Mouse (Mus musculus) lung, postnatal 36 days (tissue): ENCODE measurements around the gene Rnf214.

Source experiments
- DNase-seq: peaks from one replicate; pipeline ENCODE4 v3.0.0; 2022; ENCODE audit warnings: mixed read lengths

Gene Rnf214

DNA sequence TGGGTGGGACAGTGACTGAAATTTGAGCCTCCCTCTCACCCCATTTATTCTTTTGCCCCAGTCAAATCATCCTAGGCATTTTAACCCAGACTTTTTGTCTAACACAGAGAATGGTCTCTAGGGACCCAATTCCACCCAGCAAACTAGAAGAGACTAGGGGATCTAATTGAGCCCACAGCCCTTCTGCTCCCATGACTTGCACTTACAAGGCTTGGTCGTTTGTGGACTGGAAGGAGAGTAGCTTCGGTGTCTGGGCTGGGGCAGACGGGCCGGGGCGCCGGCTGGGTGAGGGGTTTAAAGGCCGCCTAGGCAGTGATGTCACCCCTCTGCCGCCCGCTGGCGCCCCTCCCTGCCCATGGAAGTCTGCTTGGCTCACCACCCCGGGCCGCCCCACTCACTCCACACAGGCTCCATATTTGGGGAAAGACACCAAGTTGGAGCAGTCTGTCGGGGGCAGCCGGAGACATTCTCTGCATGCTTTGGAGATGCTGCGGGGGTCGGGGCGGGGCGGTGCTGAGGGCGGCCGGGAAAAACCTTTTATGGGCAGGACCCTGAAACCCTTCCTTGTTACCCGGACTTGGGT, 29.0 kb upstream of the Rnf214 start, which contains the start of gene Tagln:
Tagln (minus strand) TSS at position 431 of the 583 bp plus-strand sequence.
- DNase-seq, result peak; percentile 61

DNA sequence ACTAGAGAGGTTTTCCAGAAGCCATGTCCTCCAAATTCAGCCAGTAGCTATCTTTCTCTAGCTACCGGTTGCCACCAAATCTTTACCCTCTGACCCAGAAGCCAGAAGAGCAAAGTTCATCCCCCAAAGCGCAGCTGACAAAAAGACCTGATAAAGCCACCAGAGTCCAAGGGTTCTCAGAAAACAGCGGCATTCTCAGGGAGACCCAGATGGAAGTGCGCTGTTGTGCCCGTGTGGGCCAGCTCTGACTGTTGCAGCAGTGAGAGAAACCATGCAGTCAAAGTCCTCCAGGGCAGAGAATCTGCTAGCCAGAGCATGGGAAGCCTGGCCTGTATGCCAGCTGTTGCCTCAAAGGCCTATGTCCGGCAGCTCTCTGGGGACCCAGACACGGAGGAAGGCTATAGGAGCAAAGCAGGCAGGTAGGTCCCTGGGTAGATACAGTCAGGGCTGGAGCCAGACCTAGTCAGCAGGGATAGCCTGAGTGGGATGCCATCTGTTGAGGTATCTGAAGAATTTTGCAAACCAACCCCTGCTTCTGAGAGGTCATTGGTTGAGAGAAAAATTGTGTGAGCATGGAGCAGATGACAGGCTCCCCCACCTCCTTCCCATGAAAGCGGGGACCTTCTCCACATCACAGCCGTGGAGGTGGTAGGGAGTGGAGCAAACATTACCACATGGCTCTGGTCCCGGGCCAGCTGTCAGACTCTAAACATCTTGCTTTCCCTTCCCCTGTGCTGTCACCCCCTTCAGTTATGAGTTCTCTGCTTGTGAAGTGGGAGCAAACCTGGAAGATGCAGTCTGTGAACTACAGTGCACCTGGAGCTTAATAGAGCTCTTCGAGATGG, 26.1 kb upstream of the Rnf214 start:
- peak; percentile 36 for DNase-seq

DNA sequence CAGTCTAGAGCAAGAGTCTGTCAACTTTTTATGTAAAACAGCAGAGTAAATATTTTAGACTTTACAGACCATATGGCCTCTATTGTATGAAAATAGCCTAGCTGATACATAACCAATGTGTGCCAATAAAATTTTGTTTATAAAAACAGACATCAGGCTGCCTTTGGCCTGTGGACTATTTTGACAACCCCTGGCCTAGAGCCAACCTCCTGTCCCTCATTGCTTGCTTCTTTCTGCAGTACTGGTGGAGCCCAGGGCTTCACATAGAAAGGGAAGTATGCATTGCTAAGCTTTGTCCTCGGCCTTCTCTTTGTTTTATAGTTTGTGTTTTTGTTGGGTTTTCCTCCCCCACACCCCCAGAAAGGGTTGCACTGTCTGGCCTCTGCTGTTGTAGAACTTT, 25.2 kb upstream of the Rnf214 start:
- peak; percentile 42 for DNase-seq

DNA sequence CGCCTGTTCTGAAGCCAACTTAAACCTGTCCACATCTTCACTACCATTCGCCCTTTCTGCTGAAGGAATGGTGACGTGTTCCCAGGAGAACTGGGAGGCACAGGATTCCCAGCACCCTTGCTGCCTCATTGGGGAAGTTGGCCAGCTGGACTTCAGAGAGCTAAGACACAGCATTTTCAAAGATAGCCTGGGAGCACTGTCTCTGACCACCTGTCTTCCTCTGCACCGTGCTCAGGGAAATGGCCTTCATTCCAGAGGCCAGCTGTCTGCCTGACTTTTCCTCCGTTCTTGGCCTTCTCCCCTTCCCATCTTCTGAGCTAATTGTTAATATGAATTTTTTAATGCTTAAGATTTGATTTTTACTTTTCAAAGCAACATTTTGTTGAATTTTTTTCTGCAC, 22.6 kb upstream of the Rnf214 start:
- DNase-seq, result no peak

DNA sequence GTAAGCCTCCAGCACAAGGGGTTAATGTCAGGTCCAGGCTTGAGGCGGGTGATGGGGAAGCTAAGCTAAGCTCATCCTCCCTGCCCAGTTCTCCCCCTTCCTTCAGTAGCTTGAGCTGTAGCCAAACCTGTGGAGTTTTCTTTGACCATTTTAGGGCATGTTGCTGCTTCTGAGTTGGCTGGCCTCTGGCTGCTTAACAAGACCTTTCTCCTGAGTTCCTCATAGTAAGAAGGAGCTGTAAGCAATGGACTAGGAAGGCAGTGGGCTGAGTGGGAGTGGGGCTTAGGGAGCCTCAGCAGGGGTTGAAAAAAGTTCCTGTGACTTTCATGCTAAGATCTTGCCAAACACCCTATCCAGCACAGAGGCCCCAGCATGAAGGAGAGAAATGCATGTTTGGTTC, 13.2 kb upstream of the Rnf214 start:
- peak; percentile 36 for DNase-seq

DNA sequence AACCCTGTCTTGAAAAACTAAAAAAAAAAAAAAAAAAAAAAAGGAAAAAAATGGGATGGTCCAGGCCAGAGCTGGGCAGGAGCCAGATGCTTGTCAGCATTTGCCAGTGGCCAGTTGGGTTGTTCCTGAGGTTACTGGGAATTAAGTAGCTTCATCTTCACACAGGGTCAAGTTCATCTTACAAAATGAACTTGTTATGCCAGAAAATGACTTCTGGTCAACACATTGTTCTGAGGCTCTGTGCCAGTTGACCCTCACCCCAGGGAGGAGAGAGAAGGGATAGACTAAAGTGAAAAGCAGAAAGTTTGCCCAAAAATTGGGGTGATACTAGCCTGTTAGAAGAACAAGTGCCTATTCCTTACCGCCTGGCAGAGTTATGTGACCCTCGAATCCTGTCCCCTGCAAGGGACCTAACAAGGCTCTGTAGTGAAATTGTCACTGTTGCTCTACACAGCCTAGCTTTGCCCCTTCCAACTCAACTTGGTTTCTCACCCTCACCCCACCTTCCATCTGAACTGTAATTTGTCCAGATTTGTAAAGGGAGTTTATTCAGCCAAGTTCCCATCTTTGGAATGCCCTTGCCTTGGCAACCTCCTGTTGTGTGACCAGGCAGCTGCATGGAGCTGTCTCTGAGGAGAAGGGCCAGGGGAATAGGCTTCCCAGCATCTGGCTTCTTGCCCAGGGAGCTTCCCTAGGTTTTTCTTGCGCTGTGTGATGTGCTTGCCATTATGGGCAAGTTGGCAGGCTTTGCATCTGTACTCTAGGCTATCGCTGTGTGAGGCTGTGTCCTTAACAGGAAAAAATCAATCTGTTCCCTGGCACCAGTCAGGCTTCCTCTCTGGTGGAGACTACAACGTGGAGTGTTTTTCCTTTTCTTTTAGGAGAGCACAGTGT, 10.6 kb upstream of the Rnf214 start:
- peak; percentile 85 for DNase-seq

DNA sequence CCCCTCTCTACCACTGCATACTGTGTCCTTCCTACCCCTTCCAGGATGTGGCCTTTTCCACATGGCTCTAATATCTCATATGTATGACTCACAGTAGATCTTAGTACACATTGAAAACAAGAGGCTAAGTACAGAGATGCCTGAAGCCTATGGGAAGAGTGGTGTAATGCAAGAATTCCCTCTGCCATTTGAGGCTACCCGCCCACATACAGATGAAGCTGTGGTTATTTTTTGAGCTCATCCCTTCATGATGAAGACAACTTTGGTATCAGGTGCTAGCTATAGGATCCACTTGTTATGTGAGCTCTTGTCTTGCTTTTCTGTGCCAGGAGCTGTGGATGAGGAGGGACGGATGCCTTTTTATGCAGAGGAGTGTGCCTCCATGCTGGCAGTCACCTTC, 8.9 kb upstream of the Rnf214 start:
- DNase-seq, result no peak

DNA sequence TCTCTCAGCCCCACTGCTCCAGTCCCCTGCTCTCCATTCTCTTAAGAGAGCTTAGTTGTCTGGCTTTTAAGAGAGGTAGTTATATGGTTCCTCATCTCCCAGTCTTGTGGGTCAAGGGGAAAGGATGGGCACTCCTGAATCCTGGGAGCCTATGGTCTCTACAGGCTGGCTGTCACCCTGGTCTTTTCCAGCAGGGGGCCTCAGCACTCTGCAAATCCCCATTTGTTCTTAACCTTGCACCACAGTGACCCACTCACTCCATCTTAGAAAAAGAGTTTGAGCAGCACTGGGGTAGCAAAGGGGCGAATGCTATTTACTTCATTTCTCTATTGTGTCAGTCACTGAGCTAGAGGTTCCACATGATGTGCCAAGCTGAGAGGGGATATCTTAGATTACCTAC, 5.0 kb upstream of the Rnf214 start:
- DNase-seq, result peak; percentile 75

DNA sequence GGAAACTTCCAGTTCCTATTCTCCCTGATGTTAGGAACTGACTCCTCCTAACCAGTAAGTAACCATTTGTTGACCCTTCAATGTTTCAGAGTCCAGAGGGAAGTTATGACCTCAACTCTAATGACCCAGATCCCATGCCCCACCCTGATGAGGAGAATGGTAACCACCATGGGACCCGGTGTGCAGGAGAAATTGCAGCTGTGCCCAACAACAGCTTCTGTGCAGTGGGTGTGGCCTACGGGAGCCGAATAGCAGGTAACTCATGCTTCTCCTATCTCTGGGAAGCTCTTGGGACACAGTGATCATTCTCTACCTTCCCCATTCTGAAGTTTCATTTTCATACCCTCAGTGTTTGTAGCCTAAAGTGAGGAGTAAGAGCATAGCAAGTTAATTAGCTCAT, 4.3 kb upstream of the Rnf214 start:
- DNase-seq, result no peak

DNA sequence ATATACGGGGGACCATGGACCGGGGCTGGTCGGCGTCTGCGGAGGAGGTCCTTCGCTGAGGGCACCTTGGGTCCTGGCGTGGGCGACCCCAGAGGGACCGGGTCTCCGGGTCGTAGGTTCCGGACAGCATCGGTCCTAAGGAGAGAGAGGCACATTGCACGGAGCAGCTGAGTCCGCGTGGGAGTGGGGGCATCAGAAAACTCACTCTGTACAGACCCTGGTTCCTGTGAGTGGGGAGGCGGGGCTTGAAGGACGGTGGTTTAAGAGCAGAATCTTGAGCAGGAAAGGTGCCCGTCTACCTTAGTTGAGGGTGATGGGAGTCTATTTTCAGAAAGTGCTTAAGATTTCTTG, 342 bp upstream of the Rnf214 start:
- DNase-seq, result peak; percentile 38

DNA sequence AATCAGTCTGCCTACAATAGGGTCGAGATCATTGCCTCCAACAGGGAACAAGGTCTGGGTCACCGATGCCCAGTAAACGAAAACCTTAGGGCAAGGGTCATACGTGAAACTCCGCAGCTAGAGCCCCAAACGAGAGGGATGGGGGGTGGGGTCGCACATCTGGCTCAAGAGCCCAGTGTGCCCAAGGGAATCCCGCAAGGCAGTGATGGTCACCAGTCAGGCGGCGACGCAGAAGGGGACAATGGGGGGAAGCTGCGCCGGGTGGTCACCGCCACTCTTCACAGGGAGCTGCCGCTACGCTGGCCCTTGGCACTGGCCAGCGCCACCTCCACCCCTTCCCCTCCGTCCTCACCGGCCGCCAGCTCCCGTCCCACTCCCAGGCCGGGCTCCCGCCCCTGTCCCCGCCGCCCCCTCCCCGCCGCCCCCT, 887 bp downstream of the Rnf214 start:
- no peak for DNase-seq

DNA sequence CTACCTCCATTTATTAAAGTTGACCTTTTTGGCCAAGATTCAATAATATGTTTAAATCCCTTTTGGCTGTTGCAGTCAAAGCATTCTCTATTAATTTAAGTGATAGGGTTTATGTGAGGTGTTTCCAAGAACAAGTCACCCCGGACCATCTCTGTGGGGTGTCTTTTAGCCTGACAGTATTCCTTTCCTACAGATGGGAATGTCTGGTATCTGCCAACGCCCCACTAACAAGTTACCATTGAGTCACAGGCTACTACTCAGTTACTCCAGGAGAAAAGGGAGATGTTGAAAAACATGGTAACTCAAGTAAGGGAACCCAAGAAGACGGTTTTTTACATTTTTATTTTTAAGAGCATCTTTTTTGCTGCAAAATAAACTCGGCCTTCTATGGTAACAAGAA, 1.5 kb downstream of the Rnf214 start:
- no peak for DNase-seq

DNA sequence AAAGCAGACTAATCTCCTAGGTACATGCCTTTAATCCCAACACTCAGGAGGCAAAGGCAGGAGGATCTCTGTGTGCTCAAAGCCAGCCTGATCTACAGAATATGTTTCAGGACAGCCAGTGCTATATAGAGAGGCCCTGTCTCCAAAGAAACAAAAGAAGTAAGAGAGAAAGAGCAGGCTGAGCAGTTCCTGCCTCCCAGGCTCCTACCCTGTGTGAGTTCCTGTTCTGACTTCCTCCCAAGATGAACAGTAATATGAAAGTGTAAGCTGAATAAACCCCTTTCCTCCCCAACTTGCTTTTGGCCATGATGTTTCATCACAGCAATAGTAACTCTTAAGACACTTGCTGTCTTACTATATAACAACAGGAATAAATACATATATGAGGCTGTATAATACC, 13.0 kb downstream of the Rnf214 start:
- DNase-seq, result no peak

DNA sequence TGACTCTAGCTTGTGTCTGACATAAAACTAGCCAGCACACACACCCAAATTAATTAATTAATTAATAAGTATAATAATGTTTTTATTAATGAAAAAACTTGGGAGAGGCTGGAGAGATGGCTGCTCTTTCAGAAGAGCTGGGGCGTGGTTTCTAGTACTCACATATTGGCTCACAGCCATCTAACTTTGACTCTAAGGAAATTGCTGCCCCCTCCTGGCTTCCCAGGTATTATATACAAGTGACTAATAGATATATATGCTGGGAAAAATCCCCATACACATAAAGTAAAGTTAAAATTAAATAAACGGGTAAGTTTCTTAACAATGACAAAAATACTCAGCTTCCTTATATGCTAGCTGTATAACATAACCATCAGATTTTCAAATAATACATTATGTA, 28.8 kb downstream of the Rnf214 start:
- DNase-seq, result peak; percentile 88

DNA sequence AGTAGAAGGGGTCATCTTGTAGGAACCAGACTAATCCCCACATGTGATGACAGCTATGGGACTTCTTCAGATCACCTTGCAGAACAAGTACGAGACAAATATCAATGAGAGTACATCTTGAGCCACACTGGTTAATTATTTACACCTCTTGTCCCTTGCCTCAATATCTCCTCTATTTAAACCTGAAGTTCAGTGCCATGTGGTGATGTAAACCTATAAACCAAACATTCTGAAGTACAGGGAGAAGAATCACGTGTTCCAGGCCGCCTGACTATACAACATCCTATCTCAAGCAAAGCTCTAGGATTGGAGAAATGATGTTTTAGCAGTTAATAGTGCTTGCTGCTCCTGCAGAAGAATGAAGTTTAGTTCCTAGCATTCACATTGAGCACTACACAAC, 36.4 kb downstream of the Rnf214 start:
- no peak for DNase-seq

DNA sequence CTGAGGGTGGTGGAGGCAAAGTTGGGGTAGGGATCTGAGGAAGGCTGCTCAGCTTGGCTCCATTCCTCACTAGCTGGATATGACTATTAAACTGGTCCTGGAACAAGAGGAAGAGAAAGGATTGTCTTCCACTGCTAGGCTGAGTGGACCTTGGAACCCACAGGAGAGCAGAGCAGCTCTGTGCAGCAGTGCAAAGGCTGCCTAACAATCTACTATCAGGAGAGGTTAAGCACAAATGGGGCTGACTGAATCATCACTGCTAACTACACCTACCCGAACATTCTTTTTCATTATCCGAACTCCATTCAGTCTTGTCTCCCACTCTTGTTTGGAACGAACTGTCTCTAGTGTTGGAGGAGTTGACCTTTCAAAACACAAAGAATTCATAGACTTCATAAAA, 37.5 kb downstream of the Rnf214 start:
- no peak for DNase-seq

DNA sequence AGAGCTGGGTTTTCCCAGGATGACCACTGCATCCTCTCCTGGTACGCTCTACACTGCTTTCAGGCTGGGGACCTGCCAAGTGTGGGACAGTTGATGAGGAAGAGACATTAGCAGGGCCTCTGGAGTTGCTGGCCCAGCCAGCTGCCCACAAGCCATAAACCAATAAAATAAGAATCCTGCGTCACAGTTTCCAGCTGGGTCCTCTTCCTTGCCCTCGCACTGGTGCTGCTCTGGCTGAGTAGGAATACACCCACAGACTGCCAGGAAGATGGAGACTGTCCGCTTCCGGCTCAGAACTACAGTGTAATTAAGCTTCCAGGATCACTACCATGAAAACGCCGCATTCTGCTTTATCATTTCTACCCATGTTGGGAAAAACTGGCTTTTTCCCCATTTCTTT, 44.9 kb downstream of the Rnf214 start:
- no peak for DNase-seq

DNA sequence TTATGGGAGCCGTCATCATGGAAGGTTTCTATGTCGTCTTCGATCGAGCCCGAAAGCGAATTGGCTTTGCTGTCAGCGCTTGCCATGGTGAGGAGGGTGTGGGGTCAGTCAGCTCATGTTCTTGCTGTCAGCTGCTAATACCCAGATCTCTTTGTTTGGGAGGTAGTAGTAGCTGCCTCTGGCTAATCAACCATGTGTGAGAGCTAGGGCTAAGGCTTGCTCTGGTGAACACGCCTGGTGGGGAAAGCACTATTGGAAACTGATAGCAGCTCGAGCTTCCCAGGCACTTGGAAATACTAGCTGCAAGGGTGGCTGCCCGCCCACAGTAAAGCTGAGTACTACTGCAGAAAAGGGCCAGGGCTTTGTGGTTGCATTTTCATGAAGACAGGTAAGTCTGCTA, 47.3 kb downstream of the Rnf214 start:
- DNase-seq, result no peak

DNA sequence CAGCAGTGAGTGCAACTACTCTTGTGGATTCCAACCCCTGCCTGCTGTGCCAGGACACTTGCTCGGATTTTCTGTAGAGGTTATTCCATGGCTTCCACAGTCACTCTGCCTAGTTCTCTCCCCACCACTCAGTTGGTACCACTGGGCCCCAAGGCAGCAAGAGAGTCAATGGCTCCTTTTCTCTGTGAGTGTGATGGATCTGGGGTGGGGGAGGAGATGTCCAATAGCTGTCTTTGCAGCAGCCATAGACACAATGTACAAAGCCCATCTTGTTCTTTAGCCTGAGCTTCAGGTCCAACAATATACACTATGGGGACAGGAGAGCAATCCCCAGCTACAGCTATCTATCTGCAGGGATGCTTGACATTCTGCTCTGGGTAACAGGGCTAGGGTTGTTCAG, 52.6 kb downstream of the Rnf214 start:
- DNase-seq, result no peak

DNA sequence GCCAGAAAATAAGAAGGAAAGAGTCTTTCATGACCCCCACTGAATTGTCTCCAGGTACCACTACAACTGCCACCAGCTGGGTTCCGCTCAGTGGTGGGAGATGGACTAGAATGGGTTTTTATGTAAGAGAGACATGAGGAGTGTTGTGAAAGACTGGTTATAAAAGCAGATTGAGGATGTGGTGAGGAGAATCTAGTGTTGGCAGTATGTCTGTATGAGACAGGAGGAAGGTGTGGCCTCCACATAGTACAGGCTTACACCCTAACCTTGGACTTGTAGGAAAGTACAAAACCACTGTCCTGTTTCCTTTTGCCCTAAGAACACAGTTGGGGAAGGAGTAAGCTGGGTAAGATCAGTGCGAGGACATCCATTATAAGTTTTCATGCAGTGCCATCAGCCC, 53.0 kb downstream of the Rnf214 start:
- no peak for DNase-seq

DNA sequence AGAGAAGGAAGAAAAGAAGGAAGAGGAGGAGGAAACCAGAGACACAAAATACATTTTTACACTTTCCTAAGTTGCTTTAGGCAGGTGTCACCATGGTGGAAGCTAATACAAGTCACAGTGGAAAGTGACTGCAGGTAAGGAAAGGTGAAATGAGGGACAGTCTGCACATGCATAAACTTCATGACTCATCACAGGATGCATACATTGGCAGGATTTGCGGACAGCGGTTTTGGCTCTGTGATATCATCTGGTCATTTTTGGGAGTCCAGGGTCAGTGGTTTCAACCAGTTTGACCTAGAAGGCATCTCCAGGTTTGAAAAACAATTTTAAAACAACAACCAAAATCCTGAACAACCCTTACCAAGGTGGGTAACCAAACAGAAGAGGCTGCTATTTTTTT, 54.9 kb downstream of the Rnf214 start:
- no peak for DNase-seq

DNA sequence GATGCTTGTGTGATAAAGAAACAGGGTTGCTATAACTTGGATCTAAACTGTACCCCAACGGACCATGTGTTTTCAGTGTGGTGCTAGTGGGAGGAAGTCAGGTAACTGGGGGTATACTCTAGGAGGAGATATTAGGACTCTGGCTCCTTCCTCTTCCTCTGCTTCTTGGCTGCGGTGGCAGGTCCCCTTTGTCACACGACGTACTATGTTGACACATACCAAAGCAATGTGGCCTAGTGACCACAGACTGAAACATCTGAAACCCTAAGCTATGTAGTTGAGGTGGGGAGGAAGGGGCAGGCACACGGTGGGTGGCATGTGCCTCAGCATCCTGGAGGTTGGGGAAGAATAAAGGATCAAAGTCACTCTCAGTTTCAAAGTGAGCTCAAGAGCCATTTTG, 55.4 kb downstream of the Rnf214 start:
- no peak for DNase-seq

DNA sequence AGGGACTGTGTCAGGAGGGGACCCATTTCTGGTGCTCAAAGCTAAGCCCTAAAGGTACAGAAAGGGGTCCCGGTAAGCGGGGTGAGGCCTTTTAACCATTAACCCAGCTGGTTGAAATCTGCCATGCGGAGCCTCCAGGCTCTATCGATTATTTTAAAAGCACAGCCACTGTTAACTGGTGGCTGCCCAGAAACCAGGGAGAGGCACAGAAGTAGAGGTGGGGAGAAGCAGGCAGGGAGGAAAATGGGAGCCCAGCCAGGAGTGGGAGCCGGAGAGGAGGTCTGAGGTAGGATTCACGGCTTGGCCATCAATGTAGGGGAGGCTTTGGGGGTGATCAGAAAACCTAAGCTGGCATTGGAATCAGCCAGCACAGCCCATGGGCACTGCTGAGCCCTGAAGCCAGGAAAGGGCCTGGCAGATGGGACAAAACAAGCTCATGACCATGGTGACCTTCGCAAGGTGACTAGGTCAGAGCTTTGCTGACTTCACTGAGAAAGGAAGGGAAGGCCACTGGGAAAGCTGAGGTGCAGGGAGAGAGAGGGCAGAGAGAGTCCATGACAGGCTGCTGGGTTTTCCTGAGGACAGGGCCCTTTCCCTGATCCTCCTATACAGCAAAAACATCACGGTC, 56.1 kb downstream of the Rnf214 start:
- no peak for DNase-seq
